Mouse (Mus musculus) T-helper 2 cell (primary cell): ENCODE measurements around the gene Pagr1b.

ENCODE experiments used
- in situ Hi-C: fragments of 300-600 bp; cut with MboI, MseI; formaldehyde crosslinking; loops from one replicate; pipeline ENCODE4 v1.15.1; 2025; ENCODE audit warnings: high pct_unique_total_duplicates

Gene Pagr1b

DNA sequence TGATC is at the start of gene Pagr1b:
Gene Pagr1b, minus strand, starts transcription at position 4 of the 5 bp plus-strand sequence.
- in situ Hi-C loops: loop anchor here (25.0 kb wide), 1 partner anchor 829 kb away; no protein-coding TSS in a partner anchor

DNA sequence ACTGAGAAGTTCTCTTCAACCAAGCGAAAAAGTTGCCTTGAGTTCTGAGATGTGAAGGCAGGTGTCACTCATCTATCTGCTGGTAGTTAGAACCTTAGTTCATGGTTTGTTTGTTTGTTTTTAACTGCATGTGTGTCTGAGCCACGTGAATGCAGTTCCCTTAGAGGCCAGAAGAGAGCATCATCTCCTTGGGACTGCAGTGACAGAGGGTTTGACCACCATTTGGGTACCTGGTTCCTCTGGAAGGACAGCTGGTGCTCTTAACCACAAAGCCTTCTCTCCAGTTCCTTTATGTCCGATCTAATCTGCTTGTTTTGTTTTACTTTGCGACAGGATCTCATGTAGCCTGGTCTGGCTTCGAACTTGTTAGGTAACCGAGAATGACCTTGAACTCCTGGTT is 49.3 kb upstream of the Pagr1b start:
- in situ Hi-C loops: no loop called here

DNA sequence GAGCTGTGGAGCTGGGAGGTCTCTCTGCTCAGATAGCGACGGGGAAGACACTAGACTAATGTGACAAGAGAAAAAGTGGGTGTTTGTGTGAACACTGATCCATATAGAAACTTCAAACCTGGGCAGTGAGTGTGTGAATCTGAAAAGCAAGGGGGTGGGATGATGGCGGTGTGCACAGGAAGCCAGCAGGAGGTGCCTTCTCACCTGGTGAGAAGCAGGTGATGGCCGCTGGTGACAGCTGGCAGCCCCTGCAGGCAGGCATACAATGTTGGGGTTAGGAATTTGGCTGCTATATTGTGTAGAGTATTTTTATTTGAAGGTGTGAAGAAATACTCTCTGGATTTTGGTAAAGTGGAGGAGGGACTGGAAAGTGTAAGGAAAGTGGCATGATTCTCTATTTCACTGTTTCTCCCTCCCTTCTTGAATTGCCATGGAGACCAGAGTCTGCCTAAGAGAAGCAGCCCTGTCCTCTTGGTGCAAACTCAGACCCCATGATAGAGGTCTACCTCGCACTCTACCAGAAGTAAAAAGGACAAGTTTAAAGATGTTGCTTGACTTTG is 38.8 kb upstream of the Pagr1b start:
- in situ Hi-C loops: no loop called here

DNA sequence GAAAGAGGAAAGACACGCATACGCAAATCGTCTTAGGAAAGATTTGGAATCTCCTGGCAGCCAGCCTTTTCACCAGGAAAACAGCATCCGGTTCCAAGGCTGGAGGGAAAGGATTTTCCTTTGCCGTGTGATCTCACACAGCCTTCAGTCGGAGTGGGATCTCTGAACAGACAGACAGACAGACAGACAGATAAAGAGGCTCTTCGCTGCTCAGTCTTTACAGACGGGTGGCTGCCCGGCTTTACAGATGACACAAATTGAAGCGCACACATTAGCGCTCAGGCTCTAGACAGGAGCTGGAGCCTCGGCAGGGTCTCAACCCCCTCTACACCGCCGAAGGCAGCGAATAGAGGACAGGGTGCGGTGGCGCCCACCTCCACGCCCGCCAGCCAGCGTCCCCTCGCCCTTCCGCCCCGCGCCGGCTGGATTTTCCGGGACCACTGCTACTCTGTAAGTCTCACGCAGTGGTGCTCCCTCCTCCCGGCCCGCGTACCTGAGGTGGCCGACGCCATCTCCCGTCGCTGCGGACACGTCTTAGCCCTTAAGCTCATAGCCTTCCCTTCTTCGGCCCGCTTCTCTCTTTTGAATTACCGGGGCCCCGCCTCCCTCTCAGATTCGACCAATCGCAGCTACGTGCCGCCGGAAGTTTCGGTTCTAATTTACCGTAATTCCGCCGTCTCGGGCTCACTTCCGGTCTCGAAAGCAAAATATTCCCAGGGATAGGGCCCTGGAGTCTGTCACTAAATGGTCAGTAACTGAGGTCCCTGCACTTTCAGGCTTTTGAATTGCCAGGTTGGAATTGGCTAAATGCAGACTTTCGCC is 25.8 kb upstream of the Pagr1b start, which contains the start of gene Kif22:
Gene Kif22, minus strand, starts transcription at position 621 of the 822 bp plus-strand sequence.
- in situ Hi-C loops: no loop called here

DNA sequence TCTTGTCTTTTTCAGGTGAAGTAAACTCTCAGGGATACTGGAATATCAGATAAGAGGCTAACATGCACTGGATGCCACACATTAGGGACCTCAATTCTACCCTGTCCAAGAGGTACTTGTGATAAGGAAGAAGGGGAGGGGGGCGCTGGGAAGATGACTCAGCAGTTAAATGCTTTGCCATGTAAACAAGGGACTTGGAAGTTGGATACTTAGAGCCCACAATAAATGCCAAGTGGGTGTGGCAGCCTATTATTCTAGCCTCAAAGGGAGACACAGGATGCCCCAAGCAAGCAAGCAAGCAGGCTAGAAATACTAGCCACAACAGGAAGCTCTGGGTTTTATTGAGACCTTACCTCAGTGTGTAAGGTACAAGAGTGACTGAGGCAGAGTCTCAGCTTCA is 15.0 kb upstream of the Pagr1b start:
- in situ Hi-C loops: no loop called here

DNA sequence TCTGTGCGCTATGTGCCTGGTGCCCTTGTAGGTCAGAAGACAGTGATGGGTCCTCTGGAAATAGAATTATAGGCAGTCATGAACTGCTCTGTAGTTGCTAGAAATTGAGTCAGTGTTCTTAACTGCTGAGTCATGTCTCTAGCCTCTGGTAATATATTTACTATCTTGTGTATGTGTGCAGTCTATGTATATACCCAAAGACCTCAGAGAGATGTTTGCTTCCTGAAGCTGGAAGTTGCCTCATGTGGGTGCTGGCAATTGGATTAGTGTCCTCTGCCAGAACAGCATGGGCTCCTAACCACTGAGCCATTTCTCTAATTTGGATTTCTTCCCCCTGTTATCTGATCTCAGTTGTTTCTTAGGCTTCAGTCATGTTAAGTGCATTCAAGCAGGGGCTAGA is 13.9 kb upstream of the Pagr1b start:
- in situ Hi-C loops: no loop called here

DNA sequence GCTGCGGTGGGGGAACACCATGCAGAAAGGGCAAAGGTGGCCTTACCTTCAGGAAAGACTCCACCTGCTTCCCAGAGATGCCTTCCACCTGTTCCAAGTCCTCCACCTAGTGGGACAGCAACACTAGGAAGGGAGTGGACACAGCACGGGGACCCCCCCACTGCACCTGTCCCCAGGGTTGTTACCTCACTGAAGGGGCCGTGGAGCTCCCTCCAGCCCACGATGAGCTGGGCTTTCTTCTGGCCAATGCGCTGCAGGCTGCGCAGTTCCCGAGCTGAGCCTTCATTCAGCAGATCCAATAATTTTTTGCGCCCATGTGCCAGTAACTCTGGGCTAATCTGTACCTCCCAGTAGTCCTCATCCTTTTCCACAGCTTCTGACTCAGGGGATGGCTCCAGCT is 11.6 kb upstream of the Pagr1b start:
- in situ Hi-C loops: no loop called here

DNA sequence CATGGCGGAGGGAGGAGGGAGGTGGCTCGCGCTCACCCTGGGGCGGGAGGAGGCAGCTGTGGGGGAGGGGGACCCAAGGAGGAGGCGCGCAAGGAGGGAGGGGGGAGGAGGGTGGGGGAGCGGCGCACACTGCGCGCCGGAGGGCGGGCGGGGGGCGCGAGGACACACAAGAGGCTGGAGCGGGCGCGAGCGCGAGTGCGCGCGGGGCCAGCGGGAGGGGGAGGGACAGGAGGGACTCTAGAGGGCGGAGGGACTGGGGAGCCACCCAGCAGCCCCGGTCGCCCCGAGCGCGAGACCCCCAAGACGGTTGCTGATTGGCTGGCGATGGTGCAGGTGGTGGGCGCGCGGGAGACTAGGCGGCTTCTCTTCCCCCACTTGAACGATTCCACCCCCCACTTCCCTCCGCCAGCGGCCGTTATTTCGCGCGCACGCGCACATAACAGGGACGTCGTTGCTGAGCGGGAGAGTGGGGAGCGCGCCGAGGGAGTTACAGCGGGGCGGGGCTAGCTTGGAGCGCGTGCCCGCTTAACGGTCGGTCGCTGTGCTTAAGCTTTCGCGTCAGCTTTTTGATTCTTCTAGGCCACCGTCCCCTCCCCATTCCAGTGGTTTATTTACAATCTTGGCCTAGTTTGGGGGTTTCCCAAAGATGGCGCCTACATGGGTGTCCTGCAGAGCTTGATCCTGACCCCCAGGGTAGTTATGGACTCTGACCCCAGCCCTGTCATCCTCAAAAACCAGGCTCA is 10.9 kb upstream of the Pagr1b start, which contains the start of gene Maz:
Gene Maz, minus strand, starts transcription at position 54 of the 743 bp plus-strand sequence.
- in situ Hi-C loops: no loop called here

DNA sequence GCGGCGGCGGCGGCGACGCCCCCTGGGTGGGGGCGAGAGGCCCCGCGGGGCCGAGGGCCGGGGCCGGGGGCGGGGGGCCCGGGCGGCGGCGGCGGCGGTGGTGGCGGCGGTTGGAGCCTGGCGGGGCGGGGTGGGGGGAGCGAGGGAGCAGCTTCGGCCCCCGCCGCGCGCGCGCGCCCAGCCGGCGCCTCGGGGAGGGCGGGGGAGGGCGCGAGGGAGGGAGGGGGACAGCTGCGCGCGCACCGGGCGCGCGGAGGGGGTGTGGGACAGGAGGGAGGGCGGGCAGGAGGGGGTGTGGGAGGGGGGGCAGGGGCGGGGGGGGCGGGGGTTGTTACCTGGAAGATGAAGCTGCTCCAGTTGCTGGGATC is 10.3 kb upstream of the Pagr1b start:
- in situ Hi-C loops: no loop called here

DNA sequence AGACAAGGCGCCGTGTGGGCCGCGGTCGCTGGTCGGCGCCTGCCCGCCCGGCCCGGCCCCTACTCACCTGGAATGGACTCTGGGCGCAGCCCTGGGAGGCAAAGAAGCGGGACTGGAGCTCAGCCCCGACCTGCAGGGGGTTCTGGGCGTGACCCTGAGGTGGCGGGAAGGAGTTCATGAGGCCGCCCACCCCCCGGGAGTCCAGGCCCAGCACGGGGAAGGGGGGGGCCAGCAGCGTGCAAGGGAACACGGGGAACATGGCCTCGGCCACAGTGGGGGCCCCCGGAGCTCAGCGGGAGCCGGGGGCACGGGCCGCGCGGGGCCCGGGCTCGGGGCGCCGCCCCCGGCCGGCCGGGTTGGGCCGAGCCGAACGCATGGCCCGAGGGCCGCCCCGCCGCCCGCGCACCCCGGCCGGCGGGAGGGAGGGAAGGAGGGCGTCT is 9.9 kb upstream of the Pagr1b start:
- in situ Hi-C loops: no loop called here

DNA sequence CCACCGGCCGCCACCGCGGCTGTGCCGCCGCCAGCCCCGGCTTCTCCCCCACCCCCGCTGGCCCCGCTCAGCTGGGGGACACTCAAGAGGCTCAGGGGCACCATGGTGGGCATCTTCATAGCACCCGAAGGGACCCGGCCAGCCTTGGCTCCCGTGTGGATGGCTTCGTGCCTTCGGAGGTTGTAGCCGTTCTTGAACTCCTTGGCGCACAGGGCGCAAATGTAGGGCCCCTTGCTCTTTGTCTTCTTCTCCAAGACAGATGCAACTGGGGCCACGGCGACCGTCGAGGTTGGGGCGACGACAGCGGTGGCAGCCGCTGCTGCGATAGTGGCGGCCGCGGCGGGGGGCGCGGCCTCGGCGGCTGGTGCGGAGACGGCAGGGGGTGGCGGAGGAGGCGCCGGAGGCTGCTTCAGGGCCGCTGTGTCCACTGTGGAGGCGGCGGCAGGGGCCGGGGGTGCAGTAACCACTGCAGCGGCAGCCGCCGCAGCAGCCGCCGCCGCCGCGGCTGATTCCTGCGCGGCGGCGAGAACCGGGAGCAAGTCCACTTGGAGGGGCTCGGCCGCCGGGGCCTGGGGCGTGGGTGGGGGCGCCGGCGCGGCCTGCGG is 9.4 kb upstream of the Pagr1b start:
- in situ Hi-C loops: no loop called here

DNA sequence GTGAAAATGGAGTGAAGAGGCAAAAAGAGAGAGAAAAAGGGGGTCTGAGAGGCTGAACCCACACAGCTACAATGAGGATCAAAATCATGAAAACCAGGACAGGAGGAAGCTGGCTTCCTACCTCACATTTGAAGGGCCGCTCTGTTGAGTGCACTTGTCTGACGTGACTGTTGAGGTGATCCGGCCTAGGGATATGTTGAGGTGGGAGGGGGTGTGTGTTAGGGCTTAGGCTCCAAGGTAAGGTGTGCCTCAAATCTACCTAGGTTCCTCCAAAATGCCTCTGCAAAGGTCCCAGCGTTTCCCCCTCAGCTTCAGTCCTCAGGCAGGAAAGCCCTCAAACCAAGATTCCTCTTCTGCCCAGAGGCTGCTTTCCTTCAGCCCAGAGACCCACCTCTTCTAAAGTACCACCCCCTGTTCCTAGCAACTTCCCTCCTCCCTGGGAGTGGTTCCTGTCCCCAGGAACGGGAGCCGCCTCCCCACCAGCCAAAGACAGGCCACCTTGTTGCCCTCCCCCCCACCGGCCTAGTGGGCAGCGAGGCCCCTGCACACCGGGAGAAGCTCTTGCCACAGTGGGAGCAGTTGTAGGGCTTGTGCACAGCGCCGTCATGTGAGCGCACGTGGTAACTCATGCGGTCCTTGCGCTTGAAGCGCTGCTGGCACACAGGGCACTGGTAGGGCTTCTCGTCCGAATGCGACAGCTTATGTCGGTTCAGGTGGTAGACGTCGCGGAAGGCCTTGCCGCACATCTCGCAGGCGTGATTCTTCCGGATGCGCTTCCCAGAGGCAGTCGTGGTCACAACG is 8.7 kb upstream of the Pagr1b start:
- in situ Hi-C loops: loop anchor here (5.0 to 25.0 kb wide), 2 partner anchors 67 to 838 kb away; partner anchors contain the start of gene AI467606

DNA sequence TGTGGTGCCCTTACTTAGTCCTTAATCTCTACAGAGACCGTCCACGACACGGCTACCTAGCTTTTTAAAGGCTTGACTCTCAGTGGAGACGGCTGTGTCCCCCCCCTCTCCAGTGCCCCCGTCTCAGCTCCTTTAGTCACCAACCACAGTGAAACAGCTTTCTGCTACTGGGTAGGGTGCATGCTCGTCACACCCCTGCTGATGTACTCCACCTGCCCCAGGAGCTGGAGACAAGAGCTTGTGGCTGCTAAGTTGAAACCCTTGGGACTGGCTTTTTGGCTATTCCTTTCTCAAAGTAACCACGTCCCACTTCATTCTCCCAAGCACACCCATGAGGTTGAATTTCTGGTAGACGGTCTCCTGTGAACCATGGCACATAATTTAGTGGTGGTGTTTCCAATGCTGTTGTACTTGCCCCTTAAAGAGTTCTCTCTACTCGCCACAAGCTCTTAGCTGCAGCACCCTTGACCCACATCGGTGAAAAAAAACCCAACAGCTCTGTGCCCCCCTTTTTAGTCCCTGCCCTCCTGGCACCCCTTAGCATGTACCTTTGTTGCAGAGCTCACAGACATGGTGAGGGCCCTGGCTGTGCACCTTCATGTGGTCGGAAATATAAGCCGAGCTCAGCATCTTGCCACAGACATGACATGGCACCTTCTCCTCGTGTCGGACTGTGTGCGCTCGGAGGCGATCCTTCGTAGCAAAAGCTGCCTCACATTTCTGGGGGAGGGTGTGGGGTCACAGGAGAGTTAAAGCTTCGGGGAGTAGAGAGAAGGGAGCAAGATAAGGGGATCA is 7.8 kb upstream of the Pagr1b start:
- in situ Hi-C loops: loop anchor here (5.0 to 25.0 kb wide), 2 partner anchors 68 to 837 kb away; partner anchors contain the start of gene AI467606

DNA sequence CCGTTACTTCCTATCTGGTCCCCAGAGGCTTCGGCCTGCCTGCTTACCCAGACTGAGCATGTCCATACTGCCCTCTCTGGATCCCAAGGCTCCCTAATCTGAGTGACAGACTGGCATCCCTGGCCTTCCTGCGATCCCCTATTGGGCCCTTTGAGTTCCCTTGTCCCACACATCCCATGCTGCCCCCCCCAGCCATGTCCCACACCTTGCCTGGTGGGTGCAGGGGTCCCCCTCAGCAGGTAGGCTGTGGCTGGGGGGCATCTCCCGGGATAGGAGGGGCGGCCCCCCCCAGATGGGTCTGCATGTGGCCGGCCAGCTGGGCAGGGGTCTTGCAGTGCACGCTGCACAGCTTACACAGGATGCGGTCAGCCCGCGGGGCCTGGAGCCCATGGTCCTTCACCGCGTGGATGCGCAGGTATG is 7.0 kb upstream of the Pagr1b start:
- in situ Hi-C loops: loop anchor here (5.0 to 25.0 kb wide), 2 partner anchors 69 to 836 kb away; partner anchors contain the start of gene AI467606

DNA sequence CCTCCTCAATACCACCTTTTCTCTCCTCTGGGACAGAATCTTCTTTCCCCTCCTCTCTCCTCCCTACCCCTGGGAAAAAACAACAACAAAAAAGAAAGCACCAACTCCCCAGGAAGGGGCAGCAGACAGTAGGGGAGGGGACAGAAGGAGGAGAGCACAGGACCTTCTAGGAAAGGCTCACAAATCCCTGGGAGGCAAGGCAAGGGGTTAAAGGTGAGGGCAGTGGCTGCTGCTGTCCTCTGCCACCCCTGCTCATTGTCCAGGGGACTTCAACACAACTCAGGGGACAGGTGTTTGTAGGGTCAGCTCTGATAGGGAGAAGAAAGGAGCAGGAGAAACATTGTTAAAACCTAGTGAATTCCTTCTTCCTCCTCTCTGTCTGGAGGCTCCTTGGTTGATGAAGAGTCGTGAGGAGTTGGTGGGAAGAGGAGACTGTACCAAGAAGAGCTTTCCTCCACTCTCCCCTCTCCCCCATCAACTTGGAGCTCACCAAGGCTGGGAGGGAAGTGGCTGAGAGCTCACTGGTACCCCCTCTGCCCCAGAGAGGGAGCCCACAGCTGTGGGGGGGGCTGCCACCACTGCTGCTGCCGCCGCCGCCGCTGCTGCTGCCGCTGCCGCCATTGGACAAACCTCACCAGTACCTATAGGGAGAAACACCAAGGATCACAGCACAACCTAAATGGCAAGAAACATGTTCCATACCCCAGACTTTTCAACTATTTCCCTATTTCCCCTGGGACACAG is 6.4 kb upstream of the Pagr1b start:
- in situ Hi-C loops: loop anchor here (5.0 to 25.0 kb wide), 2 partner anchors 70 to 835 kb away; partner anchors contain the start of gene AI467606

DNA sequence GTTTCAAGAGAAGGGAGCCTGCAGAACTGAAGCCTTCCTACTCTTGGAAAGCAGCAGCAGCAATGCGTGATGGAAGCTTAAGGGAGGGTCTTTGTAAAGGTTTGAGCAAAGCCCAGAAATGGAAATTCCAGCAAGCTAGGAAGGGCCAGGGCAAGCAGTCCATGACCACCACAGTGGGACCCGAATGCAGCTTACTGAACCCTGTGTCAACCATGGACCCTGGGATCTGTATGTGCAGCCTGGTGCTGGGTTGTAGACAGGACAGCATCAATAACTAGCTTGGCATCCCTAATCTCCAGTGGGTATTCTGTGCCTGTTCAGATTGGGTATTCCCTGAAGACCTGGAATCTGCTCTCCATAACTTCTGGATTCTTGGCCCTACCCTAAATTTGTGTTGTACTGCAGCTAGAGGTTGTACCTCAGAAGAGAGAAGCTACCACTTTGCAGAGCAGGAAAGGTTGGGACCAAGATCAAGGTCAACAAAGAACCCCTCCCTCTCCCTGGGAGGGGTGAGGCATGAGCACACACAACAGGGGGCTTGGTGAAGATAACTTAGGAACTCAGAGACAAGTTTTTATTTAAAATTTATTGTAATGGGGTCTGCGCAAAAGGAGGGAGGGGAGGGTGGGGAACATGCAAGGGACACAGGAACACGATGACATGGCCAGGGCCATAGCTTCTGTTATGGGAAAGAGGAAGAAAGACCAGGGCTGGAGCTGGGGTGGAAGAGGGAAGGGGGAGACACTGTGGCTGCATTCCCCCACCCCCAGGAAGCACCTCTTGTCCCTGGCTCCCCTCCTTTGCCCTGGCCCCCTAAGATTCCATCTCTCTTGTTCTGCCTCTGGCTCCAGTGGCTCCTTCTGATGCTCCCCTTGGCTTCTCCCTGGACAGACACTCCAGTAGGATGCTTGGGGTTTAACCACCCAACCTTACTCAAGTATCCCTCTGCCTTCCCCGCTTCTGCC is 5.6 kb upstream of the Pagr1b start:
- in situ Hi-C loops: loop anchor here (5.0 to 25.0 kb wide), 2 partner anchors 70 to 835 kb away; partner anchors contain the start of gene AI467606

DNA sequence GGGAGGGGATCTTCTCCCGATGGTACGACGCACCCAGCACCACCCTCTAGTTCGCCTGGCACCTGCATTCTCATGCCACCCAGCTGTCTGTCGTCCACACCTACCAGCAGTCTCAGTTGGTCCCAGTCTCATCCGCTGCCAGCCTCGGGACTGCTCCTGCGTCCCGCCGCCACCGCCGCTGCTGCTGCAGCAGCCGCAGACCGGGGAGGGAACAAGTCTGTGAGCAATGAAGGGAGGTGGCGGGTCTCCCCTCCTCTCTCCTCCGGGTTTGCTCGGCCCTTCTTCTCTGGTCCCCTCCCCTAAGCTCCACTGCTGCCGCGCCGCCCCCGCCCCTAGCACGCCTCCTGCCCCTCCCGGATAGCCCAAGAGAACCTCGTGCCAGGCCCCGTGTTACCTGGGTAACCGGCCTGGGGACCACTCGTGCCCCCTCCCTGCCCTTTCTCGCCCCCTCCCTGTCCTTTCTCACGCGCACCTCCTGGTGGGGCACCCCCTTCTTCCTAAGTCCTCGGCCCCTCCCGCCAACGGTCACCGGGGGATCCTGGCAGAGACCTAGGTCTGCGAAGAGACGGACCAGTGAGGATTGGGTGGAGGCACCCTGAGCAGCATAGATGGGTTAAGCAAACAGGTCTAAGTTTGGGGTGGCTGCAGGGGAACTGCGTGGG is 4.7 kb upstream of the Pagr1b start, which contains the start of the genes Gm42742 and Prrt2:
Gene Gm42742, minus strand, starts transcription at position 197 of the 662 bp plus-strand sequence.
Gene Prrt2, minus strand, starts transcription at position 311 of the 662 bp plus-strand sequence.
- in situ Hi-C loops: loop anchor here (5.0 to 25.0 kb wide), 2 partner anchors 71 to 834 kb away; partner anchors contain the start of gene AI467606

DNA sequence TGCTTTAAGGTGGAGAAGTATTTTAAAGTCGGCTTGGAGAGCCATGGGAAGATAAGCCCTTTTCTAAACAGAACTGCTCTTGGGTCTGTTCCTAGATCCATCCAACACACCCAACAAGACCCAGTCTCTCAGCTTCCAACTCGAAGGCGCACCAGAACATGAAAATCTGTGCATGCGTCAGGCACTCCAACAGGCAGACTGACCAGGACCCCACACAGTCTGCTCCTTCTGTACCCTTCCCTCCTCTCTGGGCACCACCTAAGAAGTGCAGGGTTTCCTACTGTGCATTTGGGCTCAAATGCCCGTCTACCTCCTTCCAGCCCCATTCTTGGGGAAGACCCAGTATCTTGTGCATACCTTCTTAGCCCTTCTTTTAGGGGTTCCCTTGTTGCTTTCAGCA is 4.2 kb upstream of the Pagr1b start:
- in situ Hi-C loops: loop anchor here (5.0 to 25.0 kb wide), 2 partner anchors 72 to 833 kb away; partner anchors contain the start of gene AI467606
